Mouse (Mus musculus) lung, embryonic 14.5 days (tissue): ENCODE data around the gene Ribc2. TPM values are rescaled to one million over a fixed set of nuclear protein-coding genes. Genes with fewer than 3 reads are reported as not detected.

ENCODE experiments used
- ATAC-seq: fragments of 200-750 bp; cut with Nextera tagmentation; 2 replicates; pipeline ENCODE4 v1.8.0; 2017; ENCODE audit warnings: mild to moderate bottlenecking, moderate TSS enrichment, moderate library complexity; ENCODE audit not compliant: insufficient read depth
- DNase-seq: peaks from one replicate; pipeline ENCODE4 v3.0.0-alpha.2; 2015
- H3K27ac ChIP-seq: fragments of 300-500 bp; sonication (generic); 2 replicates; pipeline ENCODE4 v1.5.1; 2014; ENCODE audit warnings: low read depth, mild to moderate bottlenecking, moderate library complexity
- H3K27me3 ChIP-seq: fragments of 300-500 bp; sonication (generic); 2 replicates; pipeline ENCODE4 v1.6.1; 2014; ENCODE audit warnings: low read length, control low read depth; ENCODE audit not compliant: insufficient read depth
- H3K36me3 ChIP-seq: fragments of 300-500 bp; sonication (generic); 2 replicates; pipeline ENCODE4 v1.6.1; 2014; ENCODE audit warnings: control low read depth; ENCODE audit not compliant: insufficient read depth
- H3K4me1 ChIP-seq: fragments of 300-500 bp; sonication (generic); 2 replicates; pipeline ENCODE4 v1.6.1; 2014; ENCODE audit warnings: antibody characterized with exemption, control low read depth; ENCODE audit not compliant: insufficient read depth
- H3K4me2 ChIP-seq: fragments of 300-500 bp; sonication (generic); 2 replicates; pipeline ENCODE4 v1.6.1; 2014; ENCODE audit warnings: mild to moderate bottlenecking
- H3K4me3 ChIP-seq: fragments of 300-500 bp; sonication (generic); 2 replicates; pipeline ENCODE4 v1.5.1; 2014; ENCODE audit warnings: low read depth, low read length
- H3K9ac ChIP-seq: fragments of 300-500 bp; sonication (generic); 2 replicates; pipeline ENCODE4 v1.6.1; 2014
- H3K9me3 ChIP-seq: fragments of 300-500 bp; sonication (generic); 2 replicates; pipeline ENCODE4 v1.6.1; 2016; ENCODE audit warnings: low read depth, low read length, control low read depth
- CTCF ChIP-seq: IDR thresholded peaks from 2 replicates; pipeline ENCODE4 v1.5.1; 2016; ENCODE audit warnings: antibody characterized with exemption, low read depth
- WGBS: fragments of 180-500 bp; shearing (Covaris S2); extraction: QIAGEN DNeasy Blood & Tissue Kit; methylation state at CpG from one replicate; pipeline ENCODE4 v1.1.7; 2014; 5-methylcytosine and 5-hydroxymethylcytosine counted together
- polyA plus RNA-seq: library from polyadenylated mRNA; unstranded; fragments of >200 nt; fragmentation: Nextera tagmentation; extraction: Ambion mirVana; gene quantifications from 2 replicates; pipeline ENCODE4 v1.2.1, GENCODE M21; 2014

Ribc2 gene
- polyA plus RNA-seq, 1 experiment from 2014 or later, result 0.36 TPM

DNA sequence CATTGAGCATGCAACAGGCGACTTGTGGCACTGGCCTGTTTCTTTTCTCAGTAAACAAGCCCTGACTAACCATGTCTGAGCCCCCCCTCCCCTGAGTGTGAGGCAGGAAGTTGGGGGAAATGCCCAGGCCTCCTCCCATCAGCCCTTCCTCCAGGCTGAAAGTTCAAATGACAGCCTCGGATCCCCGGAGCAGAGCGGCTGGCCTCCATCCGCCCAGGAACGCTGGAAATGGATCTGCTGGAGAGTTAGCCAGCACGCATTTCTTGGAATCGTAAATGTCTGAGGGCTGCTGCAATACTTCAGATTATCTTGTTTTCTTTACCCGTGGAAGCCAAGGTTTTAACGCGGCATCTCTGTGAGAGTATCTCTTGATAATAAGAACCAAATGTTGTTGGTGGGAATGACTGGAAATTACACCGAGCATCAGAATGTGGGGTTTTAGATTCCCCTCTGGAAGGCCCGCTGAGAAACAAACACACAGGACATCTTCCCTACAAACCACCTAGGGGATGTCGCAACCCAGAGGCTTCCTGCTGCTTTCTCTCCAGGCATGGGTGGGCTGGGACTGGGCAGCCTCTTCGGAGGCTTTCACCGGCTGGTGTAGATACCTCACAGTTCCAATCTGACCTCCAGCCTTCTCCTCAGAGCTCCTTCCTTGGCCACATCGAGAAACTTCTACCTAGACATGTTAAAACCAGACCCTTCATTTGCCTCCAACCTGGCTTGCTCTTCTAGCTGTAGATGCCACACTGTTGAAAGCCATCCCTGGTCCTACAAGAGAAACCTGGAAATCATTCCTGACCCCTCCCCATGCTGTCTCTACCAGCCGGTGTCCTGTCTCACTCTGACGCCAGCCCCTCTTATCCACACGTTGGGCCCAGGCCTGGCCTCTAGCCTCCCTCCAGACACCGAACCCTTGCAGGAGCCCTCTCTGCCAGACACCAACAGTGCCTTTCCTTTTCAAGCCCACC is 31.1 kb downstream of the Ribc2 start:
- ATAC-seq, result 0 out of 2 replicates have a peak, but pooled peaks have one; percentile 23
- WGBS, result 32% methylated on average over 21 of the region's 21 CpGs

DNA sequence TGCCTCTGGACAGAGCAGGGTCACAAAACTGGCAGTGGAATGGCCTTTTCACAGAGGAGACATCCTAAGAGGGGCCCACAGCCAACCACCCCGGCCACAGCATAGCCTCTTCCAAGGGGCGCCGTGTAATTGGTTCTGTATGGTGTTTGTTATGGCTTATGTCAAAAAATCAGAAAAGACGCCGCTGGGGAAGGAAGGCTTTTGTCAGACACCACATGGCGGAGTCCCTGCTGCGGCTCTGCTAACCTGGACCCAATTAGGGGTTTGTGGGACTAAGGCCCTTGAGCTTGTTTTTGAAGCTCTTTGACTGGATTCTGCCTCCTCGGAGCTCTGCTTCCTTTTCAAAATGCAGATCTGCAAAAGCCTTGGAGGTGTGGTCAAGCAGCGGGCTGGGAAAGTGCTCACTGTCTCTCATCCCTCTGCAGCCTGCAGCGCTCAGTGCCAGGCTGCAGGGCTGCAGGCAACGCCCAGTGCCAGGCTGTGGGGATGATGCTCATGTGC is 34.6 kb downstream of the Ribc2 start:
- H3K27ac ChIP-seq, result peak overlapping the region; percentile 73
- DNase-seq (peak; percentile 71), ATAC-seq (peak; percentile 71)
- no peak overlapping the region for H3K4me3 ChIP-seq
- H3K9ac ChIP-seq, result no peak overlapping the region
- no peak for TF ChIP-seq CTCF
- 0 out of 2 replicates have a peak, but pooled peaks cover 8% of the 10 kb centered on the region for H3K4me1 ChIP-seq
- H3K36me3 ChIP-seq, result no peaks in the 10 kb centered on the region
- H3K4me2 ChIP-seq, result peak overlapping the region; percentile 23; the same call in 1 of the 2 replicates
- H3K27me3 ChIP-seq, result no peaks in the 10 kb centered on the region
- 34% methylated on average over 11 of the region's 11 CpGs for WGBS
- H3K9me3 ChIP-seq, result no peaks in the 10 kb centered on the region

More for the DNA sequence above, 31.1 kb downstream of the Ribc2 start:
- Histone ChIP-seq H3K4me2 (no peak overlapping the region), H3K9ac (no peak overlapping the region), H3K4me3 (no peak overlapping the region), H3K4me1 (0 out of 2 replicates have a peak, but pooled peaks cover 8% of the 10 kb centered on the region), H3K27ac (peak overlapping the region; percentile 67; the same call in 1 of the 2 replicates), H3K36me3 (no peaks in the 10 kb centered on the region), H3K27me3 (no peaks in the 10 kb centered on the region), H3K9me3 (no peaks in the 10 kb centered on the region)
- no peak for TF ChIP-seq CTCF
- peak; percentile 77 for DNase-seq

DNA sequence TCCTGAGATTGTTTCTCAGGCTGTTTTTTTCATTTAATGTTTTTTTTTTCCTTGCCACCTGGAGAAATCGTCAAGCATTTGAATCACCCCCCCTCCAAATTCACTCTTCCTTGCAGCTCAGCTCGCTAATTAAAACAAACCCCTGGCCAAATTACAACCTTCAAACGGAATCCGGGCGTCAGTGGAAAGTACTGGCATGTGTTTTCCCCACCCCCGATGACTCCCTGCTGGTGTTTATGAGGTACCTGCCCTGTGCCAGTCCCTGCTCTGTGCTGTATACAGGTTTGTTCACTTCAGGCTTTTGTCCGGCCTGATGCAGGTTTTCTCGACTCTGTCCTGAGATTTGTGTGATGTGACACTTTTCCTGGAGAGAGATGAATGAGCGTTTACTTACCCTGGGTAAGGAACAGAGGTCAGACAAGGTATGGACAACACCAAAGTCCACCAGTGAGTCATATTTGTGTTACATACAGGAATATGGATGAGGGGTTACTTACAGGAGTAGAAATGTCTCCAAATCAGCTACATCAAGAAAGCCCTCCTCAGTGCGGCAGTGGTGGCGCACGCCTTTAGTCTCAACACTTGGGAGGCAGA is 35.3 kb downstream of the Ribc2 start:
- no peak for TF ChIP-seq CTCF
- peak overlapping the region; percentile 73; the same call in 1 of the 2 replicates for H3K27ac ChIP-seq
- no peaks in the 10 kb centered on the region for H3K9me3 ChIP-seq
- H3K36me3 ChIP-seq, result no peaks in the 10 kb centered on the region
- 49% methylated on average over 12 of the region's 12 CpGs for WGBS
- no peak overlapping the region for H3K9ac ChIP-seq
- no peak for ATAC-seq
- peaks cover 9% of the 10 kb centered on the region for H3K4me1 ChIP-seq
- H3K4me3 ChIP-seq, result no peak overlapping the region
- H3K27me3 ChIP-seq, result no peaks in the 10 kb centered on the region
- no peak overlapping the region; the same call in 1 of the 2 replicates for H3K4me2 ChIP-seq
- DNase-seq, result no peak

DNA sequence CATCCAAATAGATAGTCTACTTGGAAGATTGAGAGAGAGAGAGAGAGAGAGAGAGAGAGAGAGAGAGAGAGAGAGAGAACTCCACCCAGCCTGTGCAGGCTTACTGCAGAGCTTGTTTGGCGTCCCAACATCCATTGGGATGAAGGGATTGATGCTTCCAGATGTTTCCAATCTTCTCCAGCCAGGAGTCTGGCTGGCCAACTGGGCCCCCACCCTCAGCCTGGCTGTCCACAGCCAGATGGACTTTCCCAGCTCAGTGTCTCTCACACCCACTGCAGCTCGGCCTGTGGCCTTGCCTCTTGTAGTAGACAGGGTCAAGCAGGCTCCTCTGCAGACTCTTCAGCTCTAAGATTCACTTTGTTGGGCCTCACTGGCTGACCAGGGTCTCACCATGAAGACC is 40.2 kb downstream of the Ribc2 start:
- Histone ChIP-seq H3K4me1 (peaks cover 18% of the 10 kb centered on the region), H3K4me2 (no peak overlapping the region), H3K9ac (no peak overlapping the region), H3K9me3 (no peaks in the 10 kb centered on the region), H3K36me3 (no peaks in the 10 kb centered on the region), H3K27me3 (no peaks in the 10 kb centered on the region), H3K4me3 (no peak overlapping the region), H3K27ac (peak overlapping the region; percentile 18; the same call in 1 of the 2 replicates)
- peak; percentile 93 for ATAC-seq
- no peak for TF ChIP-seq CTCF
- 50% methylated on average over 2 of the region's 2 CpGs for WGBS
- DNase-seq, result peak; percentile 86

DNA sequence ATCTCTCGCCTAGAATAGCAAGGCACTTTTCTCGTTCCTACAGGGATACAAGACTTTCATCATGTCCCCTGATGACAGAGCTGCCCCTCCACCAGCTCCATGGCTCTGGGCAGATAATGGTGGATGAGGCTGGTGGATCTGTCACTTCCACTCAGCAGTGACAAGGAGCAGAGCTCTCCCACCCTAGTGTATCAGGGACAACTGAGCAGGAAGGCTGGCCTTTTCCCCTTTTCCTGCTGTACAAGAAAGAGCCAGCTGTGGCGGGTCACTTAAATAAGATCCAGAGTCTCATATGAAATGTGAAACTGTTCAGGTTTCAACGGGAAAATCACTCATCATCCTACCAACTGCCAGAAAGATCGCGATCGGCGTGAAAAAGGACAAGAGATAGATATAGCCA is 41.5 kb downstream of the Ribc2 start:
- no peak overlapping the region for H3K9ac ChIP-seq
- WGBS, result 61% methylated on average over 8 of the region's 8 CpGs

DNA sequence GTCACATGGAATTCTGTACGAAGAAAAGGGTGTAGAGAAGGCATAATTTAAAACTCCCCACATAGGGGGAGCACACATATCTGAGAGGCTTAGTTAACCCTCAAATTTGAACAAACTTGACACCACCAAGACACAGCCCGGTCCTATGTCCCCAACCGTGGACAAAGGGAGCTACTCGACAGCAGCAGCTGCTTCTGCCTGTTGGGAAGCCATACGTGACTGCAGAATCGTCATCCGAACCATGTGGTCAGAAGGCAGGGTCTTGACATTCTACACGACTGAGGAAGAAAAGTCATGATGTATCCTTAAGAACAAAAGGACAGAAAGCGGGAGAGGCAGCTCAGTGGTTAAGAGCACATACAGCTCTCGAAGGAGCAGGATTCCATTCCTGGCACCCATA is 42.2 kb downstream of the Ribc2 start:
- WGBS, result 57% methylated on average over 10 of the region's 10 CpGs
- ATAC-seq (no peak), DNase-seq (no peak)
- H3K4me2 ChIP-seq, result no peak overlapping the region
- no peaks in the 10 kb centered on the region for H3K27me3 ChIP-seq
- H3K4me1 ChIP-seq, result peaks cover 18% of the 10 kb centered on the region
- no peaks in the 10 kb centered on the region for H3K36me3 ChIP-seq
- TF ChIP-seq CTCF, result no peak
- H3K27ac ChIP-seq, result peak overlapping the region; percentile 30; the same call in 1 of the 2 replicates
- H3K9me3 ChIP-seq, result no peaks in the 10 kb centered on the region
- H3K9ac ChIP-seq, result no peak overlapping the region
- no peak overlapping the region for H3K4me3 ChIP-seq

More for the DNA sequence above, 41.5 kb downstream of the Ribc2 start:
- Histone ChIP-seq H3K27ac (0 out of 2 replicates have a peak overlapping the region, but pooled peaks have one; percentile 33), H3K4me2 (no peak overlapping the region), H3K4me1 (peaks cover 18% of the 10 kb centered on the region), H3K9me3 (no peaks in the 10 kb centered on the region), H3K36me3 (no peaks in the 10 kb centered on the region), H3K27me3 (no peaks in the 10 kb centered on the region), H3K4me3 (no peak overlapping the region)
- DNase-seq (no peak), ATAC-seq (no peak)
- no peak for TF ChIP-seq CTCF
